Mouse (Mus musculus): ENCODE results near the gene Gpsm3.

DNA sequence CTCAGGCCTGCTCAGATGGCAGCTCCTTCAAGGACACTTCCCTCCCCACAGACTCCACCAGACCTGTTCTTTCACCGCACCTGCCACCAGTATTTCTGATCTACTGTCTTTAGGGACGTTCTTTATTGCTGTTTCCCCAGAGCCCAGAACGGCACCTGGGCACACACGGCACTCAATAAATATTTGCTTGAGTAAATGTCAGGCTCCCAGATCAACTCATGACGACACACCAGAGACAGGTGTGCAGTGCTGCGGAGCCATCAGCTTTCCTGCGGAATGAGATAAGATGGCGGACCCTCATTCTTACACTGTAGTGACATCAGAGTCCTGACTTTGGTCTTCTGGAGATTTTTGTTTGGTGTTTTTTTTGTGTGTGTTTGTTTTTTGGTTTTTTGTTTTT is 31.4 kb downstream of the Gpsm3 start:
- TF ChIP-seq CEBPB (IDR thresholded peaks at IDR 0.05; ENCODE audit: insufficient read depth, poor library complexity, severe bottlenecking) (no peak), USF1 (IDR thresholded peaks at IDR 0.05; ENCODE audit: low read depth) (no peak), POLR2AphosphoS2 (IDR thresholded peaks at IDR 0.05; ENCODE audit: insufficient read length, low read depth) (no peak), MYOG (IDR thresholded peaks at IDR 0.05; ENCODE audit: control insufficient read depth in 1 of 3, insufficient read depth in 1 of 3, insufficient read length in 2 of 3, low read depth in 2 of 3) (no peak), MAX (IDR thresholded peaks at IDR 0.05; ENCODE audit: low read depth) (no peak), REST (IDR thresholded peaks at IDR 0.05; ENCODE audit: insufficient read depth, insufficient read length) (no peak), POLR2A (IDR thresholded peaks at IDR 0.05; ENCODE audit: insufficient read length, low read depth) (no peak), E2F4 (IDR thresholded peaks at IDR 0.05; ENCODE audit: insufficient read depth) (no peak)

Measured in myocyte (in vitro differentiated cells).